Mouse (Mus musculus) liver, postnatal 0 days (tissue): ENCODE data around the gene Rtn4rl2.

Source experiments
- CTCF ChIP-seq: sonication (generic); IDR thresholded peaks from 2 replicates; pipeline ENCODE4 v1.5.1; 2016; ENCODE audit warnings: antibody characterized with exemption, low read depth
- EP300 ChIP-seq: IDR thresholded peaks from 2 replicates; pipeline ENCODE4 v1.6.1; 2016; ENCODE audit warnings: antibody characterized with exemption, low read depth, mild to moderate bottlenecking

DNA sequence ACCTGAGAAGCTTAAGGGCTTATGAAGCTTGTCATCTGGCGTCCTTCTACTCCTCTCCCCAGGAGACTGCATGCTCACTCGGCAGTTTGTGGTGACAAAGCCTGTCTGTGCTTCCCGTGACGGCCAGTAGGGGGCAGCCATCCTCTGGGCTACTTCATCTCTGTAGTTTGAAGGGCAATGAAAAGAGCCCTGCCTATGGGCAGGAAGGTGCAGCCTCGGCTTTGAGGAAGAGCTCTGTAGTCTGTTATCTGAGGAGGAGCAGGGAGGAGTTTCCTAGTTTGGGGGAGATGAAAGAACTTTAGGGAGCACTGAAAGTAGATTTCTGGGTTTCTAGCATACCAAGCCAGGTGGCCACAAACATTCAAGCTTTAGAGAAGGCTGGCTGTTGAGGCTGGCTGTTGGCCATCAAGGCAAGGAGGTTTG lies 18.0 kb downstream of the Rtn4rl2 start:
- TF ChIP-seq CTCF (peak; percentile 96), EP300 (no peak)
